Mouse (Mus musculus): ENCODE results near the gene 1700109H08Rik.
"Not testable (repeated sequence)": the region's sequence is repeated elsewhere in the genome, so short reads cannot be mapped to it uniquely, and the experiment has no call there.

1700109H08Rik gene

GRCm38 (mm10) chr5:3571266-3571665 is at the start of gene 1700109H08Rik:
TSS of gene 1700109H08Rik (plus strand) at chr5:3571566.
- no peak for DNase-seq

GRCm38 (mm10) chr5:3521741-3522140 is 49.6 kb upstream of the 1700109H08Rik start:
- no peak for DNase-seq

- no peak for DNase-seq
Observed at GRCm38 (mm10) chr5:3522826-3523225, 48.5 kb upstream of the 1700109H08Rik start.

GRCm38 (mm10) chr5:3527041-3527691 is 44.2 kb upstream of the 1700109H08Rik start:
- no peak for DNase-seq

- DNase-seq = no peak
Observed at GRCm38 (mm10) chr5:3529585-3530189, 41.7 kb upstream of the 1700109H08Rik start.

GRCm38 (mm10) chr5:3532048-3532447 is 39.3 kb upstream of the 1700109H08Rik start:
- DNase-seq = not testable (repeated sequence)

GRCm38 (mm10) chr5:3536592-3537212 is 34.7 kb upstream of the 1700109H08Rik start:
- DNase-seq = no peak

GRCm38 (mm10) chr5:3538505-3539472 is 32.6 kb upstream of the 1700109H08Rik start:
- peak; percentile 20 for DNase-seq

GRCm38 (mm10) chr5:3541871-3542270 is 29.5 kb upstream of the 1700109H08Rik start:
- DNase-seq = no peak

- peak; percentile 97 for DNase-seq
Observed at GRCm38 (mm10) chr5:3543629-3544479, 27.5 kb upstream of the 1700109H08Rik start, which contains the start of gene Fam133b. TSS of gene Fam133b (plus strand) at chr5:3543833.

- DNase-seq = no peak
Observed at GRCm38 (mm10) chr5:3544480-3544769, 26.9 kb upstream of the 1700109H08Rik start.

GRCm38 (mm10) chr5:3546226-3546625 is 25.1 kb upstream of the 1700109H08Rik start:
- peak; percentile 70 for DNase-seq

GRCm38 (mm10) chr5:3551481-3551880 is 19.9 kb upstream of the 1700109H08Rik start:
- no peak for DNase-seq

- DNase-seq = no peak
Observed at GRCm38 (mm10) chr5:3554198-3554597, 17.2 kb upstream of the 1700109H08Rik start.

GRCm38 (mm10) chr5:3574825-3575224 is 3.5 kb downstream of the 1700109H08Rik start:
- no peak for DNase-seq

GRCm38 (mm10) chr5:3577939-3578338 is 6.6 kb downstream of the 1700109H08Rik start:
- no peak for DNase-seq

GRCm38 (mm10) chr5:3579066-3579465 is 7.7 kb downstream of the 1700109H08Rik start:
- DNase-seq = no peak

GRCm38 (mm10) chr5:3595693-3596398 is 24.5 kb downstream of the 1700109H08Rik start, which contains the start of gene Pex1:
TSS of gene Pex1 (plus strand) at chr5:3596066.
- DNase-seq = peak; percentile 97

- DNase-seq = peak; percentile 88
Observed at GRCm38 (mm10) chr5:3596399-3596766, 25.0 kb downstream of the 1700109H08Rik start, which contains the start of gene Rbm48. TSS of gene Rbm48 (minus strand) at chr5:3596585.

- no peak for DNase-seq
Observed at GRCm38 (mm10) chr5:3597171-3597570, 25.8 kb downstream of the 1700109H08Rik start.

GRCm38 (mm10) chr5:3598766-3599165 is 27.4 kb downstream of the 1700109H08Rik start:
- DNase-seq = no peak
